Mouse (Mus musculus) bone marrow, adult 2 months (tissue): ENCODE measurements around the gene Ncam2.

Experiments
- CTCF ChIP-seq: fragments of 200-500 bp; IDR thresholded peaks from 2 replicates; pipeline ENCODE4 v1.5.1; 2011; ENCODE audit warnings: low read length, control low read depth; ENCODE audit not compliant: control insufficient read depth, insufficient read depth
- POLR2A ChIP-seq: fragments of 200-500 bp; IDR thresholded peaks from 2 replicates; pipeline ENCODE4 v1.6.1; 2011; ENCODE audit warnings: low read depth, mild to moderate bottlenecking, control low read depth, low read length, borderline replicate concordance; ENCODE audit not compliant: control insufficient read depth

DNA sequence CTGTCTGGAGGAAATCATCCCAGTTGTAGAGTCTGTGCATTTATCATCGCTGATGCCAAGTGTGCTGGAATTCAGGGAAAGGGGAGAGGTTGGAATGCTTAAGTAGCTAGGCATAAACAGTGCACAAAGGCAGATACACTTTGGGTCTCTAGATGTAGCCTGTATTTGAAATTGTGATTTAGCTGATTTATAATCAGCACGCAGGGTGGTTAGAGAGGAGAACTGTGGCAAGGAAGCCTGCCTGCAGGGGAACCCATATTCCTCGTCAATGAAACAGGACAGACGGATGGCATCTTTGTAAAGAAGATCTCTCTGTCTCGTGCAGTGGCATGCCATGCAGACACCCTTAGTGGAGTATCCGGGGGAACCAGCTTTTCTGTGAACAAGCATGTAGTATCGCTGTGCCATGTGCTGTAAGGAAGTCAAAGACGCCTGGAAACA, 2.2 kb downstream of the Ncam2 start:
- TF ChIP-seq POLR2A = no peak
- no peak for TF ChIP-seq CTCF
